Mouse (Mus musculus) hematopoietic stem cell, adult 5-6 weeks (primary cell): Measurements from ENCODE around the gene Rab28. TPM values are rescaled to one million over a fixed set of nuclear protein-coding genes. Genes with fewer than 3 reads are reported as not detected.

Experiments used
- ATAC-seq, 2 experiments: fragments of 125-278 bp in 1 of 2; replicated peaks in 1 of 2; 2 replicates each; pipeline ENCODE4 v1.8.0; 2016 to 2017; ENCODE audit warnings: inconsistent platforms in 2 of 2, mild to moderate bottlenecking in 2 of 2, moderate number of reproducible peaks in 2 of 2, low read depth in 1 of 2, moderate TSS enrichment in 1 of 2; ENCODE audit not compliant: low FRiP score in 2 of 2, poor library complexity in 2 of 2, severe bottlenecking in 2 of 2, insufficient read depth in 1 of 2, low TSS enrichment in 1 of 2
- total RNA-seq: library from RNA; stranded (forward); fragments of 172-1452, 232-1000 nt; gene quantifications from 2 replicates; pipeline ENCODE4 v1.2.3, GENCODE M21; 2017

Gene Rab28
- total RNA-seq, 1 experiment from 2014 or later, result 60.7 TPM

- no peak for ATAC-seq
These were observed 22.9 kb downstream of the Rab28 start for GRCm38 (mm10) chr5:41685016-41685415.

DNA sequence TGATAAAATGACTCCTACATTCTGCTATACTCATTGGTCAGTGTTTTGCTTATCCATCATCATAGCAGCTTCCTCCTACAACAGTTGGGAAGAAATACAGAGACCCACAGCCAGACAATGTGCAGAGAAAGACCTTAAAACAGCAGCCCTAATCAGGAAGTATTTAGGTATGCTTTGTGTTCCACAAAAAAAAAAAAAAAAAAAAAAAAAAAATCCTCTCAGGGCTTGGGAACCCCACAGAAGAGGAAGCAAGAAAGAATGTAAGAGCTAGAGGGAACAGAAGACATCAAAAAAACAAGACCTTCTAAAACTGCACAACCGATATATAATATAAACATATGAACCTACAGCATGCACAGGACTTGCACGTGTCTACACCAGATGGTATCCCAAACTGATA lies 24.0 kb downstream of the Rab28 start:
- no peak for ATAC-seq

- ATAC-seq, result no peak
These were observed 41.9 kb downstream of the Rab28 start for GRCm38 (mm10) chr5:41666012-41666411.

DNA sequence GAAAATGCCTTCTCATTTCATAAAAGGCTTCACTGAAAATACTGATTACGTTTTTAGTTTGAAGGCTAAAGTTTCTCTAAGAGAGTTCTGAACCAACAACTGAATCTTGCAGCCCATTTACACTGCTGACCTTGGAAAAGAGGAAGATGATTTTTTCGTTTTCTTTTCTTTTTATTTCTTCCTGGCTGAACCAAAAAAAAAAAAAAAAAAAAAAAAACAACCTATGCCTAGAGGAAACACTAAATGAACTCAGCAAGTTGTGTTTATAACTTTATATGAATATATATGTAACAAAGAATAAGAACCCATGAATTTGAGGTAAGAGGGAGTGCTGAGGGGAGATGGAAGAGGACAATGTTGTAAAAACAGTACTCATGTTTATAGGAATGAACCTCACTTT lies 71.2 kb downstream of the Rab28 start:
- no peak for ATAC-seq

DNA sequence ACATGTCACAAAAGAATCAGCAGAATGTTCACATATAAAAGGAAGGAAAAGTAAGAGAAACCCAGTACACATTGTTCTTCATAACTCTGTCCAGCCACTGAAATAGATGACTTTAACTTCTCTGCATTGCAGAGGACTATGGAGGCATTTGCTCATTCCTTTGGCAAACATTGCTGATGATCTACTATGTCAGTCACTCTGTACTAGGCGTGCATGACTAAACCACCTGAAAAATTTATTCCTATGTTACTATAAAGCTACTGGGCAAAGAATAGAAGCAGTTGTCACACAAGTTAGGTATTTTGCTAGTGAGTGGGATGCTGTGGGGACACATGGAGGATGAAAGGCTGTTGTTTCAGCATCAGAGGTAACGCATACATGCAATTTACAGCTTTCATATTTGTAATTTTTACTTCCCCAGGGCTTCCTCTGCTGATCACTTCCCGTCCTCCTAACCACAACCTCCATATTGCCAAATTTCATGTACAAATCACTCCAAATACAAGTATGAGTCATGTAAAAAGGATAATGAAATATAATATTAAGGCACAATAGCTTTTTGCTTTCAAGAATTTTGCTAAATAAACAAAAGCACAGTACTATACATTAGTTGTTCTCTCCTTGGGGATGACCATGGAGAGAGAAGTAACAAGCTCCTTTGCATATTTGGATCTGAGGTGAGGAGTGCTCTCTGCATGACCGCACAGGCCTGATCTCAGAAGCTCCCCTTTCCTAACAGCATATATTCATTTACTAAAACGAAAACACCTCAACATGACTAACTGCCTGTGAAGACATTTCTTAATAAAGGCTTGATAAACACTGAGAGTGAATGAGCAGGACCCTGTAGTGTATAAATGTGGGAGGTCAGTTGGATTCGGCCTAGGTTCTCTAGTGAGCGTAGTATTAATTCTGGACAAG lies 80.5 kb downstream of the Rab28 start:
- ATAC-seq, result peak; percentile 32 to 80; a peak in 2 of 4 replicates

DNA sequence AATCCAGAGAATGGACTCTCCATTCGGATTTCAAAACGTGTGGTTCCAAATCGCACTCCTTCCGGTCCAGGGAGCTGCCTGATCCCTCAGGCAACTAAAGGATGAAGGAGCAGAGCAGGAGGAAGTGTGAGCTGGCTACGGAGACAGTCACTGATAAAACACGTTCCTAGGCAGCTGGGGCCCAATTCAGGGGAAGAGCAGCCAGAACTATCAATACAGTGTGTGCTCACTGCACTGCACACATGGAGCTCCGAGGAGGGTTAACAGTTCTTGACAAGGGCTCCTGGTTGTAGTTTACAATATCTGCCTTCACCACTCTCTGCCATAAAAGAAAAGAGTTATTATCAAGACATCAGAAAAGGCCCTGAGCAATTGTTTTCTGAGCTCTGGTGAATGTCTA lies 82.4 kb downstream of the Rab28 start:
- no peak for ATAC-seq

- no peak for ATAC-seq
These were observed 86.2 kb downstream of the Rab28 start for GRCm38 (mm10) chr5:41621748-41622147.

GRCm38 (mm10) chr5:41618966-41619365 lies 89.0 kb downstream of the Rab28 start:
- ATAC-seq, result peak in 1 of 2 experiments; percentile 21; a peak in 1 of 4 replicates

GRCm38 (mm10) chr5:41610447-41611030 lies 97.4 kb downstream of the Rab28 start:
- ATAC-seq, result 0 out of 4 replicates have a peak, but pooled peaks of 1 of the 2 experiments have one; percentile 39

DNA sequence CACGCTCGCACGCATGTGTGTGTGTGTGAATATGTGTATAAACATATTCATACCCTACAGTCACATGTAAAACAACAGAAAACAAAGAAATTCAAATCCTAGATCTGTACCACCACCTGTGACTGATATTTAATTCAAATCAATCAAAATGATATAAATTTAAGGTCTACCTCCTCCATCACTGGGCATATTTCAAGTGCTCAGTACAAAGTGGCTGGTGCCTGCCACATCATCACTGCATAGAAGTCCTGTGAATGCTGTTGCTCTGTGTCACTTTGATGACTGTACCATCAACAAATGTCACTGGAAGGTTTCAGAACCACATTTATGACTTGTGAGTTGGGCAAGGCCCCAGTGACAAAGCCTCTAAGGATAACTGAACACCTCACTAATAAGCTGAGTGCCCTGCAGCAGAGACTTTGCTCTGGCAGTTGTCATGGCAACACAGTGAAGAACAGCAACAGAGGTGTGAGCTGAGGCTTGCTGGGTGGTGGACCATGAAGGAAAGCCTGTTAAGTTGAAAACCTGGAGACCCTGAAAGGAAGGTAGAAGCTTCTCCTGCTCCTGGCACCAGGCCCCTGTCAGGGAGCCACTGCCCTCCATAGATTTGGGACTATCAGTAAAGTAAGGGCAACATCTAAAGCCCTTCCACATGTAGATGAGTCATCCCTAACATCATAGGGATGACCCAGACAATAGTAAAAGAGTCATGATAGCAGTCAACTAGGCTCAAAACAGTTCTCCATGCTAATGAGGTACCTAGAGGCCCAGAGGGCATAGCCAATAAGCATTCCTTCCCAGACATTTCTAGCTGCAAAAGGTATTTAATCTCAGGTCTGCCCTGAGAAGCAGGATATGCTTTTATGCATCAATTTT lies 111.5 kb downstream of the Rab28 start:
- ATAC-seq, result no peak

DNA sequence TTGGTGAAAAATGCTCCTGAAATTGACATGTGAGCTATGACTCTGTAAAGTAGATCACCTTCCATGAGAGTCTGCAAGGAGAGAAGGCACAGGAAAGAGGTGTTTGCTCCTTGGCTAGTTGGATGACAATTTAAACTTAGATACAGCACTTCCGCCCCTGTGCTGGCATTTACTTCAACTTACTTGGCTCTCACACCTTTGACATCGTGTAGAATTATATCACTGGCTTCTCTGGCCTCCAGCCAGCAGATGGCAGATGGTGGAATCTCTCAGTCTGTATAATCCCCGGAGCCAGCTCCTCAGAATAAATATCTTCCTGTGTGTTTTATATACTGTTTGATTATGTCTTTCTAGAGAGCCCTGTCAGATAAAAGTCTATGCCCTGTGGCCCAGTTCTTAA lies 112.8 kb downstream of the Rab28 start:
- ATAC-seq, result no peak

- no peak for ATAC-seq
These were observed 129.9 kb downstream of the Rab28 start for GRCm38 (mm10) chr5:41578051-41578450.

Other genes with a start within 250 kb of the Rab28 start
- not detected in 2 replicates for gene Nkx3-2, start 56.3 kb upstream of the Rab28 start, total RNA-seq
- gene Bod1l, start 136.2 kb upstream of the Rab28 start, total RNA-seq, result 52.0 and 57.3 TPM in 2 replicates